Mouse (Mus musculus) gastrocnemius, postnatal 10 days (tissue): ENCODE measurements around the gene Nat8f1. TPM values are rescaled to one million over a fixed set of nuclear protein-coding genes. Genes with fewer than 3 reads are reported as not detected.
"Not testable (repeated sequence)": the region's sequence is repeated elsewhere in the genome, so short reads cannot be mapped to it uniquely, and the experiment has no call there.

Experiments
- DNase-seq: peaks from one replicate; pipeline ENCODE4 v3.0.0; 2021; ENCODE audit warnings: mixed read lengths
- total RNA-seq, 2 experiments: library from RNA; stranded (reverse); gene quantifications; 2 replicates each; pipeline ENCODE4 v1.2.3; 2021

Nat8f1 gene
- total RNA-seq, 2 experiments from 2014 or later, result 2.5 TPM

DNA sequence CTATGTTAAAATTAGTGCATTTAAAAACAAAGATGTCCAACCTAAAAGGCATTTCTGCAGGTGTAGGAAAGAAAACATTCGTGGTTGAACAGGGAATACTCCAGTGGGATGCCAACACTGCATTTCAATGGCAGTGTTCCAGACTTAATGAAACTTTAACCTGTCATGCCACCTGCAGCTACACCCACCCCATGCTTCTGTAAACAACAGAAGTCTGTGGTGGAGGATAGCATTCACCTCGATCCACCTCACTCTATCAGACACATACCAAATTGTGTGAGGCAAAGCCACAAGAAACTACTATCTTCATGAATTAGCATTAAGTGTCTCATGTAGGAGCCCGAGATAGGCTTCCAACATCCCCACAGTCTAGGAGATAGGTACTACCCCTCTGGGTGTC lies 7.1 kb downstream of the Nat8f1 start:
- DNase-seq, result no peak

DNA sequence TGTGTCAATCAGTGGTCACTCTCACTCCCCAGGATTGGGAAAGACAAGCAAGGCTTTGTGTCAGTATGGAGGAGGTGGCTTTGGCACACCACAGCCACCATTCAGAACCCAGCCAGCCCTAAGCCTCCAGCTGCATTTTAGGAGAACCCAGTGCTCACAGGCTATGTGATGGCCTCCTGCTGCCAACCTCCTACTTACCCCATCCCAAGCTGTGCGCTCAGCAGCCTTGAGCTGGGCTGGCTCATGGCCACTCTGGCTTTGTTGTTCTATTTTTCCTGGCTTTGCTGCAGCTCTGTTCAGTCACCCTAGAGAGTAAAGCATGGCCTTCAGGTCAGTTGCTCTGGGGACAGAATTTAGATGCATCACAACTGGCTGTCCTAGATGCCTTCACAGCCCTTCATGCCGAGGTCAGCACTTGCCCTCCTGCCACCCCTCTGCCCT lies 8.6 kb downstream of the Nat8f1 start:
- peak; percentile 11 for DNase-seq

DNA sequence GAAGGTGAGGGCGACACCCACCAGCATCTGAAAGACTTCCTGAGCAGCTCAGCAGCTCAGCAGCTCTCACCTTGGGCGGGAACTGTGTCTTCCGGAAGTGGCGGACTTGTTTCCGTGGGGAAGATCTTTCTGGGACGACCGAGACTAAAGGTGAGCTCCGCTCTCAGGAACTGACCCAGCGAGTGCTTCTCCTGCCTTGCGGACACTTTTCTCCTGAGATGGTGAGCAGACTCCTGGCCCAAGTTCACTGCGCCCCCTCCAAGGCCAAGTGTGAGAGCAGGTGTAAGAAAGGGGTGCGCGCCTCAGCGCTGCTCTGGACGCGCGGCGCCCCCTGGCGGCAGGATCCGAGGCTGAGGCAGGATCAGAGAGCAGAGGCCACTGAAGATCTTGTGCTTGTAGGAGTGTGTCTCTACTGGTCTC lies 10.8 kb downstream of the Nat8f1 start, which contains the start of gene Nat8f4:
TSS of gene Nat8f4 (minus strand) at position 243 of the 420 bp plus-strand sequence.
- peak; percentile 80 for DNase-seq

DNA sequence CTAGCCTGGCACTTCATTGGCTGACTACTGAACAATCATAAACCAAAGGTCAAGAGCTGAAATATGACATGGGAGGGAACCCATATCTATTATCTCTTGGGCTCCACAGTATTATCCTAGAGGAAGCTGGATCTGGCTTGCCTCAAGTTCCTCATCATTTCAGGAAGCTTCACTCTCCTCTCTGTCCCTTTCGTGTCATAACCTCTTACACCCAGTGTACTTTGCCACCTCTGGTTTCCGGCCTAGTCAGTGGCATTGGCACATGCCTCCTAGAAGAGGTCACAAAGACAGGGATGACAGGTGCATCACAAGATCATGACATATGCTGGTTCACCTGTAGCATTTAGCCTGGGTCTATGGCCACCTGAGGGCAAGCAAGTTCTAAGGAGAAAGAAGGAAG lies 13.2 kb downstream of the Nat8f1 start:
- no peak for DNase-seq

DNA sequence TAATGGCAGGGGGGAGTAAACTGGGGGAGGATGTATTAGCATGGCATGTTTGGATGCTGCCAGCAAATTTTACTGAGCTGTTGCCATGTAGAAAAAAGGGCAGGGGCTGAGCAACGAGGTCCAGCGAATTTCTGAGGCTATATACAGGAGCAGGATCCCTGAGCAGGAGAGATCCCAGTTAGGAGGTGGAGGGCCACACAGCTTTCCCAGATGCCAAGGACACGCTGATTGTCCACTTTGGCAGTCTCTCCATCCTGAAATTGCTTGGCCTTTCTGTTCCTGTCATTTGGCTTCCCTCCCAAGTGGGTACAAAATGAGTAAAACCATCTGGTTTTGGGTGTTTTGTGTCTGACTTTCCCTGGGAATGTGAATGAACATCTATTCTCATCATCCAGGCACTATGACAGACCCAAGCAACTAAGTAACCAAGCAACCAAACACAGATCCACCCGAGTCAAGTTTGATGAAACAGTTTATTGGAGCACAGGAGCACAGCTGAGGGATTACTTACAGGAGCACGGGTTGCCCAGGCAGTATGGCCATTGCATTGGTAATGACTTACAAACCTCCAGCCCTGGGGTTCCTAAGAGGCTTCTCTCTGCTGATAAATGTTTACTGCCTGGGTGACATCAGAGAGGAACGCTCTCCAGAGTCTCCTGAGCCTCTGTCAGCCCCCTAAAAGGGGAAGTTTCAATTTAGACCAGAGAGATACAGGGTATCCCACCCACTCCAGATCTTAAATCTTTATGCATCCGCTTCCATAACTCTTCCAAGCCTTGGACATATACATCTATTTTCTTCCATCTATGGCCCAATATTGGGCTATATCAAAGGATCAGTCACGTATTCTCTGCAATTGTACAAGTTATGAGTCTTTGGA lies 16.7 kb downstream of the Nat8f1 start:
- not testable (repeated sequence) for DNase-seq

DNA sequence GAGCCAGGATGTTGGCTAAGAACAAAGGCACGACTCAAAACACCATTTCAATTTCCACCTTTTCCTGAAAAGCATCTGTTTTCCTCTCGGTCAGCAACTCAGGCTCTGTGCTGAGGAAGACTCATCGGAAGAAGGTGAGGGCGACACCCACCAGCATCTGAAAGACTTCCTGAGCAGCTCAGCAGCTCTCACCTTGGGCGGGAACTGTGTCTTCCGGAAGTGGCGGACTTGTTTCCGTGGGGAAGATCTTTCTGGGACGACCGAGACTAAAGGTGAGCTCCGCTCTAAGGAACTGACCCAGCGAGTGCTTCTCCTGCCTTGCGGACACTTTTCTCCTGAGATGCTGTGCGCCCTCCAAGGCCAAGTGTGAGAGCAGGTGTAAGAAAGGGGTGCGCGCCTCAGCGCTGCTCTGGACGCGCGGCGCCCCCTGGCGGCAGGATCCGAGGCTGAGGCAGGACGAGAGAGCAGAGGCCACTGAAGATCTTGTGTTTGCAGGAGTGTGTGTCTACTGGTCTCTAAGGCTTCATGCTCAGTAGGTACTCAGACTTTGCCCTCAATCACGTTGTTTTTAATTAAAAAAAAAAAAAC lies 20.3 kb downstream of the Nat8f1 start:
- DNase-seq, result peak; percentile 31

DNA sequence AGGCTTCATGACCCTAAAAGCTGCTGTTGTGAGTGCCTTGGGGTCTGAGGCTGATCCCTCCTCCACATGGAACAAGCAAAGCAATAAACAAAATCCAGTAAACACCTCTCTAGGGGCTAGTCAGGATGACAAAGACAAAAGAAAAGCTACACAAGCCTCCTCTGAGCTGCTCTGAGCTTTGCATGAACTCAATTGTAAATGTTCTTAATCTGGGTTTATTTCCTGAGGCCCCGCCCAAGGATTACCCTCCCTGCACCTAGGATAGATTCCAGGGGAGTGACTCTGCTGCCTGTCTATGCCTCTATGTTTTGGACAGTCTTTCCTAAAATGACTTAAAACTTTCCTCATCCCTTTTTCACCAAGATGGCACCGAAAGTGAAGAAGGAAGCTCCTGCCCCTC lies 26.5 kb downstream of the Nat8f1 start:
- no peak for DNase-seq

DNA sequence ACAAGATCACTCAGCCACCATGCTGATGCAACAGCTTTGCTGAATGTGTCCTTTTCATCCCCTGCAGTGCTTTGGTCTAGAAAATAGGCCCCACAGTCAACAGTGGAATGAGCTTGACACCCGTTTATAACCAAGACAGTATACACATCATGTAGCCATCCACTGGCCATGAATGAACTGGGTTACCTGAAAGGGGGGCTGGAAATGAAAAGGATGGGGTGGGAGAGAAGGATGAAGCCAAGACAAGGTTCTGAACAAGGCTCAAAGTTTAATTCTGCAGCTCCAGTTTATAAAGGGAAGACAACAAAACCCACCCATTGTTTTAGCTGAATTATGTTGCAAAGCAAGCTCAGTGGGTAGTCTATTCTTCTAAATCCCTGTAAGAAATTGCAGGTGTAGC lies 31.2 kb downstream of the Nat8f1 start:
- no peak for DNase-seq

DNA sequence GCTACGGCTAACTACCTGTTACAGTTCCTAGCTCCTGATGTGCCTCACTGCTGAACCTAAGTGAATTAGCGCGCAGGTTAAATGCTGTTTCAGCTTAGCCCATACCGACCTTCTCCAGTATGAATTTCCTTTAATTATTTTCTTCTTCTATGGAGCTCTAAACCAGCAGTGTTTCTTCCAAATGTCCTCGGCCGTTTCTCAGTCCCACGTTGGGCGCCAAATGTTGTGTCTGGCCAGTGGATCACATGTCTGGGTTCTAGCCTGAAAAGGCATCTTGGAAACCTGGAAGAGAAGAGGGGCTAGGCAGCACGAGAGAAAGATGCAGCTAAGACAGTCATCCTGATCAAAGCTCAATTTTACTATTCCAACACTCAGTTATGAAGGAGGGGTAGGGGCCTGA lies 32.2 kb downstream of the Nat8f1 start:
- not testable (repeated sequence) for DNase-seq

DNA sequence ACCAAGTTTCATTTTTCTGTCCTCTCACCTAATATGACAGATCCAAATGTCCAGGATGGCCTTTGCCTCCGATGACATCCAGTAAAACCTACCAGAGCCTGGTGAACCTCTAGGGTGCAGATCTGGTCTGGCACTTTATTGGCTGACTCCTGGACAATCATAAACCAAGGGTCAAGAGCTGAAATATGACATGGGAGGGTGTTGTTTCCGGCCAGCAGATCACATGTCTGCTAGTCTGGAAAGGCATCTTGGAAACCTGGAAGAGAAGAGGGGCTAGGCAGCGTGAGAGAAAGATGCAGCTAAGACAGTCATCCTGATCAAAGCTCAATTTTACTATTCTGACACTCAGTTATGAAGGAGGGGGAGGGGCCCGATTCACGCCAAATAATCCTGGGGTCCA lies 46.5 kb downstream of the Nat8f1 start, which contains the start of gene Nat8f2:
TSS of gene Nat8f2 (minus strand) at position 153 of the 400 bp plus-strand sequence.
- not testable (repeated sequence) for DNase-seq

DNA sequence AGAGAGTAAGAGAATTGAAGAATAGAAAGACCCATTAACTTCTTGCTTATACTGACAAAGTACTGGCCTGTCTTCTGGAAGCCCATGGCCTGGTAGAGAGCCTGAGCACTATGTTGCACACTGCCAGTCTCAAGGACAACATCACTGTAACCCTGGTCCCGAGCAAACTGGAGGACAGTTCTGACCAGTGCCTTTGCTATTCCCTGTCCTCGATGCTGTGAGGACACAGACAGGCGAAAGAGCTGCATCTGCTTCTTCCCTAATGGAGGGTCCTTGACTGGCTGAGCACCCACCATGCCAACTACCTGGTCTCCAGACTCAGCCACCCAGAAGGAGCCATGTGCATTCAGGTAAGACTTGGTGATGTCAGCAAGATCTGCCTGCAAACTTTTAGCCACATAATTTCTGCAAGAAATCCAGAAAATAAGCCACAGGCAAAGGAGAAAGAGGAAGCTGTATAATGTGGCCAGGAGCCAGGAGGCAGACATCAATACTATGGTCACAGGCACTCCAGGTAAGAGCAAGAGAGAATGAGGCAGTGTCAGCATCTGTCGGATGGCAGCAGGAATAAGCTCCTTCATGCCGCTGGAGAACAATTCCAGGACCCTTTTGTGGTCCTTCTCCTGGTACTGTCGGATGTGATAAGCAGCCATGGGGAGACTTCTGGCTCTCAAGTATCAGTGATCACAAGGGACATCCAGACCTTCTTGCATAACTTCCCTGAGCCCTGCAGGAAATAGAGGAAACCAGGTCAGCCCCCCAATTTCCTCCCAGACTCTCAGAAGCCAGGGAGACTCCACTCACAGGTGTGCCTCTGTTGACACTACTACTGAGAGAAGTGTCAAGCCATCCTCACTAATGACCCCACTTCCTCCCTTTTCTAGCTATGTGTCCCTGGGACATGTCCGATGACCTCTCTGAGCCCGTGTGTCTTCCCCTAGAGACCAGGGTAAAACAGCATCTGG lies 47.5 kb downstream of the Nat8f1 start:
- DNase-seq, result no peak

DNA sequence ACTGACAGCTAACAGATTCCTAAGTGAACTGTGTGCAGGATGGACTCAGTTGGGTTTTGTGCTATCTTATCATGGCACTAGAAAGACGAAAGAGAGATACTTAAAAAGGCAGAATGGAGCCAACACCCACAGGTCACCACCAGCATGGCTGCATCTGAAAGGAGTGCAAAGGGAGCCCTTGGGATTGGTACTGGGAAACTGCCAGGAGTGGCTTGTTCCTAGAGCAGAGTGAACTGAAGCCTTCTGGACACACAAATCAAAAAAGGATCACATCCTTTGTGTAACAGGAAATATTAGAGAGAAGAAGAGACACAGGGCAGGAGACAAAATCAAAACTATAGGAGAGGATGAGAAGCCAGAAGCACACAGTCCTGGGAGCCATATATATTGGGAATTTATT lies 48.5 kb downstream of the Nat8f1 start:
- not testable (repeated sequence) for DNase-seq

DNA sequence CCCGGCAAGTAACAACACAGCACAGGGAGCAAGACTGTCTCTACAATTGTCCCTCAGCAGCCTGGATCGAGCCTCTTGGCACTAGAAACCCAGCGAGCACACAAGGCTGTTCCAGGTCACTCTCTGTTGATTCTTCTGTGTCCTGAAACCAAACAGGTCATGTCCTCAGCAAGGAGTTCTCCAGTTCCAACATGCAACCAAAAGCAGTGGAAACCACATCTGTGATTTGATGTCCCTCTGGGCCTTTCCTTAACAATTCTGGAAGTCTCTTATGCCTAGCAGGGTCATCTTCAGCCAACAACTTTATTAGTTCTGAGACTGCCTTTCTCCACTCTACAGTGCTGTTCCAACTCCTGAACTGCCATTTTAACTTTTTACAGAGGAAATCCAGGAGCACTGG lies 49.3 kb downstream of the Nat8f1 start:
- not testable (repeated sequence) for DNase-seq

DNA sequence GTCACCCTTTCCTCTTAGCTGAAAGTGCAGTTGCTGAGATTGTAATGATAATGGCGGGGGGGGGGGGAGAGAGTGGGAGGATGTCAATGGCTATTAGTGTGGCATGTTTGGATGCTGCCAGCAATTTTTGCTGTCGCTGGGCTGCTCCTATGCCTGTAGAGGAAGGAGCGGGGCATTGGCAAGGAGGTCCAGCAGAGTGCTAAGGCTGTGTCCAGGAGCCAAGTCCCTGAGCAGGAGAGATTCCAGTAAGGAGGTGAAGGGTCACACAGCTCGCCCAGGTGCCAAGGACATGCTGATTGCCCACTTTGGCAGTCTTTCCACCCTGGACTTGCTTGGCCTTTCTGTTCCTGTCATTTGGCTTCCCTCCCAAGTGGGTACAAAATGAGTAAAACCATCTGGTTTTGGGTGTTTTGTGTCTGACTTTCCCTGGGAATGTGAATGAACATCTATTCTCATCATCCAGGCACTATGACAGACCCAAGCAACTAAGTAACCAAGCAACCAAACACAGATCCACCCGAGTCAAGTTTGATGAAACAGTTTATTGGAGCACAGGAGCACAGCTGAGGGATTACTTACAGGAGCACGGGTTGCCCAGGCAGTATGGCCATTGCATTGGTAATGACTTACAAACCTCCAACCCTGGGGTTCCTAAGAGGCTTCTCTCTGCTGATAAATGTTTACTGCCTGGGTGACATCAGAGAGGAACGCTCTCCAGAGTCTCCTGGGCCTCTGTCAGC lies 50.4 kb downstream of the Nat8f1 start:
- DNase-seq, result not testable (repeated sequence)

DNA sequence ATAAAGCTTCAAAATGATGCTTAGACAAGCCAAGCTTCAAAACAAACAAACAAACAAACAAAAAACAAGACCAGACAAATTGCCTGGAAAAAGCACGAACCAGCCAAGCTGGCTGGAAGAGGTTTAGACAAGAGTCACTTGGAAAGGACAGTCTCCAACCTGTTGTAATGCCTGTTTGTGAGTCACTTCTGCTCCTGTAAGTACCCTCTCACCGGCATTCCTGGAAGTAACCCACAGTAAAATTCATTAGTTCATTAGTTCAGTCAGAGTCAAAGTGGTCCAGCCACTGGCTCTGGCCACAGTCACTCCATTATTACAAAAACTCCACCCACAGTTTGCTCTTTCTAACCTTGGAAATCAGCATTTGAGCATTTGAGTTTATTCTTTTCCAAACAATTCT lies 51.6 kb downstream of the Nat8f1 start:
- DNase-seq, result no peak

DNA sequence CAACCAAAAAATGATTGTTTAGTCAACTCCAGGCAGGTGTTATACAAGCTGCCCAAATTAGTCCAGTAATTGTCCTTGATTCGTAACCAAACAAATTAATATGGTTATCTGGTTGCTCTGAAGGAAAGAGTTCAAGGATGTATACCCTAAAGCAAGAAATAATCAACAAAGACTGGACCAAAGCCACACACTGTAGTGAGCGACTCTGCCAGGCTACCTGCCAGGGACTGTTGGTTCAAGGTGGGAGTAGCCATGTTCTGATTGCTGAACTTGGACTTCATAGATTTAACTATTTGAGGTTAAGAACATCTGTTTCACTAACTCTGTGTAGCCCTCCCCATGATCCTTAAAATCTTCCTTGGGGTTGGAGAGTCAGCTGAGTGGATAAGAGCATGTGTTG lies 52.4 kb downstream of the Nat8f1 start:
- no peak for DNase-seq

DNA sequence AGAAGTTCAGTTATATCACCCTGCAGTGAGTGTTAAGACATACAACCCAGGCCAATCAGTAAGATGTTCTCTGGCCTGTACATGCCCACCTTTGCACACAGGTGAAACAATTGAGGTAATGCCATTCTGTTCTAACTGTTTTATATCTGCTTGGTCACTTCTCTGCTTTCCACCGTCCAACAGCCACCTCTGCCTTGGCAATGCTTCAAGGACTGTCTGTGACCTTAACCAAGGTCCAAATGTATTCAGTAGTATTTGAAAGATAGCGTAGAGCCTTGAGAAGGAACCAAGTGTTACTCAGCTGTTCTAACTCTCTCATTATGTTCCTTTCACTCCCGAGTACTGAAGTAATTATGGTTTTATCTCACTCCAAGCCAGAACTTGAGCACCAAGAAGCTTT lies 52.9 kb downstream of the Nat8f1 start:
- DNase-seq, result no peak

DNA sequence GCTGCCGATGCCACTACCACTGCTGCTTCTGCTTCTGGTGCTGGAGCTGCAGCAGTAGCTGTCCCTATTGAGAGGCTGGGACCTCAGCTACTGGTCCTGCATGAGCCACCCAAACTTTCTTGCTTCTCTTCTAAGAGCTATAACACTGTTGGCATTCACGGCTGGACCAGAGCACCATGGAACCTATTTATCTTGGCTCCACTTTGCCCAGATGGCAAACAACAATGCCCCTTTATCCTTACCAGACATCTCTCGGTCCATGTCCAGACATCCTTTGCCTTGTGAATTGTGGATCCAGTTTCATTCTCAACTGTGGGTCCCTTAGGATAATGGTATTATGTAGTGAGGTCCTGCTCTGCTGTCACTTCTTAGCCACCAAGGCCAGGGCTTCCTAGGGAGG lies 54.2 kb downstream of the Nat8f1 start:
- DNase-seq, result no peak
